Mouse (Mus musculus) ES-E14 (cell line): ENCODE measurements at regions not wholly inside any gene's neighbourhood (a gene's known extent, or its start where the extent isn't known, plus 50 kb on each side); places are given as distances from the start of the nearest gene placed in this dataset.

Experiments
- DNase-seq: peaks from one replicate; pipeline ENCODE4 v3.0.0-alpha.2; 2013; ENCODE audit warnings: low read depth, low spot score
- H3K27ac ChIP-seq: 2 replicates; pipeline ENCODE4 v1.5.1; 2012; ENCODE audit warnings: low read depth, mild to moderate bottlenecking, low read length, moderate library complexity, mixed read lengths; ENCODE audit not compliant: poor library complexity, insufficient read depth, severe bottlenecking
- H3K36me3 ChIP-seq: 2 replicates; pipeline ENCODE4 v1.6.1; 2012; ENCODE audit warnings: mild to moderate bottlenecking, low read length, moderate library complexity, mixed read lengths; ENCODE audit not compliant: control insufficient read depth, poor library complexity, insufficient read depth, severe bottlenecking
- H3K4me1 ChIP-seq, 2 experiments: fragments of 150-350 bp in 1 of 2; sonication (generic) in 1 of 2; 2 replicates each; pipeline ENCODE4 v1.6.1; 2012; ENCODE audit warnings: low read length in 2 of 2, mild to moderate bottlenecking in 1 of 2, mixed read lengths in 1 of 2; ENCODE audit not compliant: control insufficient read depth in 2 of 2, insufficient read depth in 2 of 2, poor library complexity in 1 of 2
- H3K4me3 ChIP-seq, 2 experiments: fragments of 150-350 bp in 1 of 2; sonication (generic) in 1 of 2; 2 replicates each; pipeline ENCODE4 v1.5.1; 2012; ENCODE audit warnings: low read length in 2 of 2, low read depth in 1 of 2, mild to moderate bottlenecking in 1 of 2, mixed read lengths in 1 of 2; ENCODE audit not compliant: insufficient read depth in 1 of 2, poor library complexity in 1 of 2, severe bottlenecking in 1 of 2
- H3K9ac ChIP-seq: 2 replicates; pipeline ENCODE4 v1.6.1; 2012; ENCODE audit warnings: low read depth, mild to moderate bottlenecking, low read length, mixed read lengths; ENCODE audit not compliant: poor library complexity, insufficient read depth, severe bottlenecking
- H3K9me3 ChIP-seq: fragments of 150-350 bp; sonication (generic); 2 replicates; pipeline ENCODE4 v1.6.1; 2012; ENCODE audit warnings: low read depth, mild to moderate bottlenecking, low read length; ENCODE audit not compliant: control insufficient read depth, insufficient read depth
- CHD2 ChIP-seq: IDR thresholded peaks from 2 replicates; pipeline ENCODE4 v1.6.1; 2014; ENCODE audit warnings: mild to moderate bottlenecking, low read depth, low read length, inconsistent platforms
- HCFC1 ChIP-seq: IDR thresholded peaks from 2 replicates; pipeline ENCODE4 v1.6.1; 2012; ENCODE audit warnings: low read length, inconsistent platforms, borderline replicate concordance; ENCODE audit not compliant: insufficient read depth
- MAFK ChIP-seq: IDR thresholded peaks from 2 replicates; pipeline ENCODE4 v1.6.1; 2014; ENCODE audit warnings: mild to moderate bottlenecking, low read depth, low read length, inconsistent platforms; ENCODE audit not compliant: insufficient read depth
- ZC3H11A ChIP-seq: IDR thresholded peaks from 2 replicates; pipeline ENCODE4 v1.6.1; 2012; ENCODE audit warnings: low read depth, mild to moderate bottlenecking, inconsistent platforms, low read length, borderline replicate concordance
- ZNF384 ChIP-seq: IDR thresholded peaks from 2 replicates; pipeline ENCODE4 v1.6.1; 2012; ENCODE audit warnings: low read depth, low read length, inconsistent platforms
- in situ Hi-C, 2 experiments: fragments of 600-800 bp; cut with MboI; formaldehyde crosslinking; loops; one replicate each; pipeline ENCODE4 v1.15.1; 2025; ENCODE audit warnings: low sequenced_read_pairs in 2 of 2, inconsistent platforms in 1 of 2; ENCODE audit not compliant: unreplicated experiment in 2 of 2

DNA sequence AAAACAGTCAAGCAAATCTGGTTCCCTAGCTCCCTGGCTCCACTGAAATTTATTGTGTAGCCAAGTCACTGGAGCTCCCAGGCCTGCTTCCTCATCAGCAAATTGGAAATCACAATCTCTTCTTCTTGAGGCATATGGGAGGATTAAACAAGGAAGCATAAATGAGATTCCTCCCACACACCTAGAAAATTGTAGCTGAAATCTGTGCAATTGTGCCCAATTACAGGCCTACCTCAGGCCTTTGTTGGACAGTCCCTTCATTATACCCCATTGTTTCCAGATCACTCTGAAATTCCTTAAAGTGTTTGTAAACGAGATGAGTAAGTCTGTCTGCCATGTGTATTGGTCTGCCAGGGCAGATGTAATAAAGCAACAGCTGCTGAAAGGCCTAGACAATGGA, 326.8 kb upstream of the Zfp703 start:
- no peak overlapping the region for H3K27ac ChIP-seq
- H3K36me3 ChIP-seq, result no peaks in the 10 kb centered on the region
- no peak overlapping the region for H3K4me3 ChIP-seq
- no peak for TF ChIP-seq ZNF384
- no peak for TF ChIP-seq HCFC1
- no peak for TF ChIP-seq ZC3H11A
- TF ChIP-seq CHD2, result no peak
- TF ChIP-seq MAFK, result no peak
- in situ Hi-C loops, result no loop called here
- no peak overlapping the region for H3K9ac ChIP-seq
- no peaks in the 10 kb centered on the region for H3K9me3 ChIP-seq
- H3K4me1 ChIP-seq, result no peaks in the 10 kb centered on the region
- DNase-seq, result no peak

DNA sequence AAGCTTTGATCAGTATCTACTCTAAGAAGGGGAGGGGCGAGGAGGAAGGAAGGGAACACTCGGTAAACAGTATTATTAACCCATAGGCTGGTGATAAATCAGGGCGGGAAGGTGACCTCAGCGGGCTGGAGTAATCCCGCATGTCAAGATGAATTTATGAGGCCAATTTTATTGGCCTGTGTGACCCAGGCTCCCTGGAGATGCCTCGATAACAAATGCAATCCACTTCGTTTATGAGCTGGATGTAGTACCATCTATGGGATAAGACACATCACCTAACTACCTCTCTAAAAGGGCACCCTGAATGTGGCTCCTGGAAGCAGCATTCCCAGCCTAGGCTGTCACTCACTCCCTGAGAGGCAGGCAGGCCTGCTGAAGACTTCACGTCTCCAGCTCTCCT, 321.2 kb upstream of the Zfp703 start:
- Histone ChIP-seq H3K27ac (no peak overlapping the region), H3K4me1 (no peaks in the 10 kb centered on the region), H3K9me3 (no peaks in the 10 kb centered on the region), H3K9ac (no peak overlapping the region), H3K36me3 (no peaks in the 10 kb centered on the region), H3K4me3 (no peak overlapping the region)
- DNase-seq, result no peak
- in situ Hi-C loops, result no loop called here
- TF ChIP-seq MAFK (no peak), ZC3H11A (no peak), HCFC1 (no peak)

DNA sequence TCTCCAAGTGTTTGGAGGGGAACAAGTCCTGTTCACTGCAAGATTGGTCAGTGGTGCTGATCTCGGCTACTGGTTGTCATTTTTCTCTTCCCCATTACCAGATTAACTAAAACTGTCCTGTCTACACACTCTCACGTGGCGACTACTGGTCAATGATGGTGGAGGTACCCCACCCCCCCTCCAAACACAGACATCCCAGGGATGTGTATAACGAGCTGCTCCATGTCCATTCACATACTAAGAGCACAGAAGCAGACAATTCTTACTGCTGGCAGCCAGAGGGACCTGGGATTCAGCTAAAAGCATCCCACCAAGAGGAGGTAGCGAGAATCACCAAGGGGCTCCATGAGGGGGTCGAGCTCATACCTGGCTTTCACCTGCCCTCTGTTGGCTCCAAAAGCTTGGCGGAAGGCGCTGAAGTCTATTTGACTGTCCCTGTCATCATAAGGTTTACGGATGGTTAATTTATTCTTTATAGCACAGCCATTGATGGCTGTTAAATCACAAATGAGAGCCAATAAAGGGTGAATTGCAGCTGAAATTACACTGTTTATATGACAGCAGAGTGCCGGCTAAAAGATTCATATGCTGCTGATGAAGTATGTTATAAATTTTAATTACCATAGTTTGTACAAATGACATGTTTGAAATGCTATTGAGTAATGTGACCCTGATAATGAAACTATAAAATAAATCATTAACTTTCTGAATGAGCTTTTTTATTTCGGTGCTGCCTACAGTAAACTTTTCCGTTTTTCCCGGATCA, 320.6 kb upstream of the Zfp703 start:
- Histone ChIP-seq H3K9ac (no peak overlapping the region), H3K4me3 (no peak overlapping the region), H3K36me3 (no peaks in the 10 kb centered on the region), H3K27ac (no peak overlapping the region), H3K9me3 (no peaks in the 10 kb centered on the region), H3K4me1 (no peaks in the 10 kb centered on the region)
- no peak for DNase-seq
- in situ Hi-C loops, result no loop called here
- TF ChIP-seq ZC3H11A (no peak), ZNF384 (no peak), MAFK (no peak), HCFC1 (no peak)

DNA sequence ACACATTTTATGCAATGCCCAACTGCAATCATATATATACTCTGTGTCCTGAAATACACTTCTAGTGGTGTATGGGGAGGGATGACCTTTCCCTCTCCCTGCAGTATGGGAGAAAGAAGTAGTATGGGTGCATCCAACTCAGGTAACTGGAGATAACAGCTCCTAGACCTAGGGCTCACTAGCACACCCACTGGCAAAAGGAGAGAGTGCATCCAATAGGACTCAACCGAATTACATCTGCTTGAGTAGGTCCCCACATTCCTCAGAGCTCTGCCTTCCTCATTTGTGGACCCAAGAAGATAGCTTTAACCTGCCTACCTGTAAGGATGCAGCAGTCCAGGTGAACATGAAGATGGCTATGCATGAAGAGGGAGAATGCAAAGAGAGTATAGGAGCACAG, 317.7 kb upstream of the Zfp703 start:
- H3K36me3 ChIP-seq, result no peaks in the 10 kb centered on the region
- TF ChIP-seq HCFC1, result no peak
- TF ChIP-seq ZNF384, result no peak
- TF ChIP-seq ZC3H11A, result no peak
- no peak for TF ChIP-seq MAFK
- no peak for TF ChIP-seq CHD2
- no peaks in the 10 kb centered on the region for H3K9me3 ChIP-seq
- no peak overlapping the region for H3K9ac ChIP-seq
- no peaks in the 10 kb centered on the region for H3K4me1 ChIP-seq
- no peak for DNase-seq
- in situ Hi-C loops, result no loop called here
- no peak overlapping the region for H3K4me3 ChIP-seq
- no peak overlapping the region for H3K27ac ChIP-seq

DNA sequence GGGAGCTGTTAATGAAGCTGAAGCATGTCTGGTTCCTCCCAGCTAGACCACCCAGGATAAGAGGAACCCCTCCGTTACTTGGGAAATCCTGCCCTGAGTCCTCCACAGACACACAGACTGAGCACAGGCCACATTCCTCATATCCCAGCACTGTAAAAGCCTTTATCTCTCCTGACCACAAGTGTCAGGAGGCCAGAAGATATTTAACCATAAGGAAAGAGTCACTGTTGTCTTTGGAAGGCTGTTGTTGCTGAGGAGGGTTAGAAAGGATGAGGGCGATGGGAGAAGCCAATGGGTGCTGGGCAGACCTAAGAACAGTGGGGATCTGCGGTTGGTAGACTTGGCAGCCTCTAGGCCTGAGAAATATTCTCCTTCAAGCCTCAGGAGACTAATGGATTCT, 307.6 kb upstream of the Zfp703 start:
- Histone ChIP-seq H3K4me1 (peaks cover 0 to 2% of the 10 kb centered on the region in 2 experiments; a peak in 1 of 4 replicates), H3K9ac (no peak overlapping the region), H3K27ac (no peak overlapping the region), H3K36me3 (no peaks in the 10 kb centered on the region), H3K9me3 (no peaks in the 10 kb centered on the region), H3K4me3 (no peak overlapping the region)
- in situ Hi-C loops, result no loop called here
- DNase-seq, result no peak
- TF ChIP-seq MAFK (no peak), HCFC1 (no peak), ZNF384 (no peak), ZC3H11A (no peak), CHD2 (no peak)
